Comparison of ENCODE assay signal across 8 mouse cellular contexts in genomic region chr1:155029195-155029879, GRCm38 (mm10).
DNase-seq lines count a peak whose midpoint lies in the region; ATAC-seq and TF ChIP-seq lines count a peak whose summit lies in the region.

No protein-coding gene starts in this region.

- DNase-seq in heart, postnatal 4 days, result no peak
- DNase-seq in stomach, postnatal 0 days (ENCODE audit: low spot score), result no peak
- peak; percentile 69 for DNase-seq in thymus, postnatal 0 days (ENCODE audit: low spot score)
- DNase-seq in midbrain, embryonic 14.5 days, result no peak
- no peak for DNase-seq in cerebellum, postnatal 4 days (ENCODE audit: low spot score in 2 of 2)

- WGBS in heart, embryonic 11.5 days (ENCODE audit: insufficient replicate concordance), result 48% methylated on average over 17 of the region's 17 CpGs
- 59% methylated on average over 17 of the region's 17 CpGs for WGBS in stomach, embryonic 15.5 days
- WGBS in stomach, postnatal 0 days, result 71% methylated on average over 17 of the region's 17 CpGs
- WGBS in limb, embryonic 15.5 days, result 61% methylated on average over 17 of the region's 17 CpGs
- 65% methylated on average over 17 of the region's 17 CpGs for WGBS in midbrain, embryonic 14.5 days

- no peak for ATAC-seq in heart, embryonic 11.5 days (replicated peaks; ENCODE audit: insufficient number of reproducible peaks, low FRiP score, low TSS enrichment)
- ATAC-seq in stomach, embryonic 15.5 days (ENCODE audit: insufficient read depth, low FRiP score, low read depth), result no peak
- ATAC-seq in stomach, postnatal 0 days (ENCODE audit: low FRiP score, low TSS enrichment), result no peak
- no peak for ATAC-seq in limb, embryonic 15.5 days (ENCODE audit: insufficient number of reproducible peaks, low FRiP score, low TSS enrichment, low read depth)
- ATAC-seq in midbrain, embryonic 14.5 days (ENCODE audit: low FRiP score, low TSS enrichment), result no peak

- TF ChIP-seq EP300 in stomach, postnatal 0 days (optimal IDR thresholded peaks at IDR 0.05), result no peak

- TF ChIP-seq CTCF in stomach, postnatal 0 days (IDR thresholded peaks at IDR 0.05; ENCODE audit: low read depth), result no peak

- H3K4me1 ChIP-seq in heart, embryonic 11.5 days (ENCODE audit: control insufficient read depth, insufficient read depth, low read length), result peaks cover 30% of the 10 kb centered on the region
- 0 out of 2 replicates have a peak, but pooled peaks cover 6% of the 10 kb centered on the region for H3K4me1 ChIP-seq in stomach, embryonic 15.5 days
- no peaks in the 10 kb centered on the region for H3K4me1 ChIP-seq in stomach, postnatal 0 days (replicated peaks; ENCODE audit: control insufficient read depth, insufficient read depth)
- peaks cover 30% of the 10 kb centered on the region for H3K4me1 ChIP-seq in limb, embryonic 15.5 days
- peaks cover 7% of the 10 kb centered on the region; the same call in 1 of the 2 replicates for H3K4me1 ChIP-seq in midbrain, embryonic 14.5 days (ENCODE audit: control insufficient read depth, insufficient read depth, low read length)

- 0 out of 2 replicates have a peak overlapping the region, but pooled peaks have one; percentile 10 for H3K4me3 ChIP-seq in heart, embryonic 11.5 days (ENCODE audit: low read depth, low read length)
- no peak overlapping the region for H3K4me3 ChIP-seq in stomach, embryonic 15.5 days (replicated peaks)
- H3K4me3 ChIP-seq in stomach, postnatal 0 days (ENCODE audit: low read depth, low read length), result no peak overlapping the region
- H3K4me3 ChIP-seq in limb, embryonic 15.5 days, result no peak overlapping the region
- H3K4me3 ChIP-seq in midbrain, embryonic 14.5 days (replicated peaks; ENCODE audit: low read depth, low read length), result no peak overlapping the region

- peak overlapping the region; percentile 52 for H3K4me2 ChIP-seq in heart, embryonic 11.5 days
- peak overlapping the region; percentile 21 for H3K4me2 ChIP-seq in stomach, embryonic 15.5 days
- no peak overlapping the region for H3K4me2 ChIP-seq in stomach, postnatal 0 days (replicated peaks; ENCODE audit: low read depth)
- H3K4me2 ChIP-seq in limb, embryonic 15.5 days, result 0 out of 2 replicates have a peak overlapping the region, but pooled peaks have one; percentile 3
- H3K4me2 ChIP-seq in midbrain, embryonic 14.5 days (ENCODE audit: low read length), result no peak overlapping the region

- H3K9me3 ChIP-seq in heart, embryonic 11.5 days (replicated peaks; ENCODE audit: control insufficient read depth, low read length), result no peaks in the 10 kb centered on the region
- H3K9me3 ChIP-seq in stomach, embryonic 15.5 days, result no peaks in the 10 kb centered on the region
- no peaks in the 10 kb centered on the region for H3K9me3 ChIP-seq in stomach, postnatal 0 days (ENCODE audit: control insufficient read depth, low read length)
- H3K9me3 ChIP-seq in limb, embryonic 15.5 days, result no peaks in the 10 kb centered on the region
- peaks cover 3% of the 10 kb centered on the region; the same call in 1 of the 2 replicates for H3K9me3 ChIP-seq in midbrain, embryonic 14.5 days (ENCODE audit: control insufficient read depth, low read length)

- 0 out of 2 replicates have a peak overlapping the region, but pooled peaks have one; percentile 15 for H3K27ac ChIP-seq in heart, embryonic 11.5 days (ENCODE audit: low read depth, low read length)
- H3K27ac ChIP-seq in stomach, embryonic 15.5 days, result no peak overlapping the region
- no peak overlapping the region for H3K27ac ChIP-seq in stomach, postnatal 0 days (replicated peaks)
- no peak overlapping the region for H3K27ac ChIP-seq in limb, embryonic 15.5 days
- no peak overlapping the region for H3K27ac ChIP-seq in midbrain, embryonic 14.5 days (replicated peaks; ENCODE audit: low read depth, low read length)

- H3K27me3 ChIP-seq in heart, embryonic 11.5 days (ENCODE audit: control insufficient read depth, insufficient read depth, low read length), result 0 out of 2 replicates have a peak, but pooled peaks cover 4% of the 10 kb centered on the region
- no peaks in the 10 kb centered on the region for H3K27me3 ChIP-seq in stomach, embryonic 15.5 days (replicated peaks)
- H3K27me3 ChIP-seq in stomach, postnatal 0 days (ENCODE audit: control insufficient read depth, insufficient read depth, low read length), result no peaks in the 10 kb centered on the region
- 0 out of 2 replicates have a peak, but pooled peaks cover 6% of the 10 kb centered on the region for H3K27me3 ChIP-seq in limb, embryonic 15.5 days
- H3K27me3 ChIP-seq in midbrain, embryonic 14.5 days (ENCODE audit: control insufficient read depth, insufficient read depth, low read length), result no peaks in the 10 kb centered on the region

- H3K36me3 ChIP-seq in heart, embryonic 11.5 days (ENCODE audit: control insufficient read depth, insufficient read depth, low read length), result no peaks in the 10 kb centered on the region
- no peaks in the 10 kb centered on the region for H3K36me3 ChIP-seq in stomach, embryonic 15.5 days
- H3K36me3 ChIP-seq in stomach, postnatal 0 days (ENCODE audit: control insufficient read depth, insufficient read depth, low read length), result no peaks in the 10 kb centered on the region
- no peaks in the 10 kb centered on the region for H3K36me3 ChIP-seq in limb, embryonic 15.5 days
- H3K36me3 ChIP-seq in midbrain, embryonic 14.5 days (ENCODE audit: control insufficient read depth, insufficient read depth, low read length), result no peaks in the 10 kb centered on the region

- H3K9ac ChIP-seq in heart, embryonic 11.5 days (ENCODE audit: low read depth, low read length), result peak overlapping the region; percentile 43; the same call in 1 of the 2 replicates
- H3K9ac ChIP-seq in stomach, embryonic 15.5 days, result no peak overlapping the region
- no peak overlapping the region for H3K9ac ChIP-seq in stomach, postnatal 0 days (ENCODE audit: low read length)
- no peak overlapping the region for H3K9ac ChIP-seq in limb, embryonic 15.5 days
- no peak overlapping the region for H3K9ac ChIP-seq in midbrain, embryonic 14.5 days (replicated peaks; ENCODE audit: low read length)

Comparison
In these comparisons a context has a peak if more than half of its experiments do, and no peak if none do; other contexts are left out.
1. H3K4me2 ChIP-seq: peak in heart, embryonic 11.5 days (single experiment), stomach, embryonic 15.5 days (single experiment) and limb, embryonic 15.5 days (single experiment); none in stomach, postnatal 0 days (single experiment) and midbrain, embryonic 14.5 days (single experiment).